Mouse (Mus musculus): ENCODE data around the gene Stk11.

Stk11 gene

GRCm38 (mm10) chr10:80170052-80170451 is 54.4 kb downstream of the Stk11 start:
- no peak for DNase-seq (ENCODE audit: low read depth, low spot score)

GRCm38 (mm10) chr10:80170601-80171021 is 55.0 kb downstream of the Stk11 start:
- no peak for DNase-seq (ENCODE audit: low read depth, low spot score)

GRCm38 (mm10) chr10:80171252-80171651 is 55.6 kb downstream of the Stk11 start:
- no peak for DNase-seq (ENCODE audit: low read depth, low spot score)

GRCm38 (mm10) chr10:80171760-80172526 is 56.3 kb downstream of the Stk11 start:
- DNase-seq (ENCODE audit: low read depth, low spot score) = no peak

GRCm38 (mm10) chr10:80172527-80173292 is 57.1 kb downstream of the Stk11 start, which contains the start of gene 1600002K03Rik:
TSS of gene 1600002K03Rik (plus strand) at chr10:80172944.
- no peak for DNase-seq (ENCODE audit: low read depth, low spot score)

- DNase-seq (ENCODE audit: low read depth, low spot score) = no peak
Measured at GRCm38 (mm10) chr10:80173358-80173757, 57.8 kb downstream of the Stk11 start.

- no peak for DNase-seq (ENCODE audit: low read depth, low spot score)
Measured at GRCm38 (mm10) chr10:80173955-80174640, 58.5 kb downstream of the Stk11 start.

- DNase-seq (ENCODE audit: low read depth, low spot score) = no peak
Measured at GRCm38 (mm10) chr10:80174705-80175104, 59.1 kb downstream of the Stk11 start.

GRCm38 (mm10) chr10:80175536-80176269 is 60.1 kb downstream of the Stk11 start:
- DNase-seq (ENCODE audit: low read depth, low spot score) = no peak

GRCm38 (mm10) chr10:80176270-80176834 is 60.7 kb downstream of the Stk11 start:
- no peak for DNase-seq (ENCODE audit: low read depth, low spot score)

- DNase-seq (ENCODE audit: low read depth, low spot score) = no peak
Measured at GRCm38 (mm10) chr10:80177441-80178279, 62.1 kb downstream of the Stk11 start.

GRCm38 (mm10) chr10:80179068-80180051 is 63.8 kb downstream of the Stk11 start, which contains the start of gene Efna2:
TSS of gene Efna2 (plus strand) at chr10:80179482.
- DNase-seq (ENCODE audit: low read depth, low spot score) = no peak
